19 mouse cellular contexts compared by ENCODE assay signal in genomic region chr9:111234701-111235100, GRCm38 (mm10). TPM values are rescaled to one million over a fixed set of nuclear protein-coding genes. Genes with fewer than 3 reads are reported as not detected.
A peak's percentile ranks its signal among the peaks of the same experiment; 100 is the strongest.
DNase-seq lines count a peak whose midpoint lies in the region; ATAC-seq and TF ChIP-seq lines count a peak whose summit lies in the region.
"Had no signal": no experiment of that assay in that cellular context is flagged by ENCODE, and none has a peak within 500 bp of the region (broad histone marks: within the 10 kb centered on the region; RNA-seq: fewer than 3 reads in every experiment).

No protein-coding gene starts in this region.

- DNase-seq in gastrocnemius, adult 2 months: no peak
- DNase-seq in gastrocnemius, postnatal 10 days: no peak
- DNase-seq in liver, embryonic 14.5 days (ENCODE audit: low read depth in 3 of 3, low spot score in 3 of 3): no peak
- no peak for DNase-seq in liver, embryonic 11.5 days (ENCODE audit: low spot score)
- DNase-seq in 3T3-L1 (ENCODE audit: low read depth, low spot score): peak; percentile 12
- peak; percentile 21 for DNase-seq in ES-E14 (ENCODE audit: low read depth, low spot score)
- no peak for DNase-seq in frontal cortex, postnatal 36 days (ENCODE audit: low spot score in 2 of 2)
- DNase-seq: cerebellum, adult 11 months; cerebellum, postnatal 36 days; heart, adult 11 months; midbrain, embryonic 14.5 days; spleen, adult 18-20 months had no signal

- no peaks in the 10 kb centered on the region for H3K27me3 ChIP-seq in liver, embryonic 14.5 days (ENCODE audit: control insufficient read depth, insufficient read depth, low read length)
- H3K27me3 ChIP-seq in liver, embryonic 11.5 days (replicated peaks; ENCODE audit: control insufficient read depth, insufficient read depth, low read length): no peaks in the 10 kb centered on the region
- H3K27me3 ChIP-seq: forebrain, embryonic 15.5 days; kidney, embryonic 15.5 days had no signal

- H3K27ac ChIP-seq in gastrocnemius, adult 2 months: no peak overlapping the region
- no peak overlapping the region for H3K27ac ChIP-seq in liver, embryonic 14.5 days
- H3K27ac ChIP-seq in liver, embryonic 11.5 days (ENCODE audit: low read depth, low read length): no peak overlapping the region
- H3K27ac ChIP-seq in ES-E14 (ENCODE audit: insufficient read depth, low read depth, low read length, poor library complexity, severe bottlenecking): no peak overlapping the region
- H3K27ac ChIP-seq: embryonic facial prominence, embryonic 10.5 days; forebrain, embryonic 15.5 days; kidney, embryonic 15.5 days; left cerebral cortex, adult 2 months; limb, embryonic 10.5 days had no signal

- intact Hi-C loops in gastrocnemius, adult 2 months (cut with DNase I): no loop called here

- H3K4me1 ChIP-seq in liver, embryonic 14.5 days (replicated peaks; ENCODE audit: control insufficient read depth in 2 of 2, insufficient read depth in 2 of 2, low read length in 1 of 2): no peaks in the 10 kb centered on the region
- no peaks in the 10 kb centered on the region for H3K4me1 ChIP-seq in liver, embryonic 11.5 days (replicated peaks; ENCODE audit: control insufficient read depth, insufficient read depth, low read length)
- no peaks in the 10 kb centered on the region for H3K4me1 ChIP-seq in ES-E14 (ENCODE audit: control insufficient read depth in 2 of 2, insufficient read depth in 2 of 2, low read length in 2 of 2, poor library complexity in 1 of 2)
- H3K4me1 ChIP-seq: embryonic facial prominence, embryonic 10.5 days; forebrain, embryonic 15.5 days; kidney, embryonic 15.5 days; limb, embryonic 10.5 days had no signal

- TF ChIP-seq EP300 in liver, embryonic 14.5 days (IDR thresholded peaks at IDR 0.05; ENCODE audit: low read depth): no peak

- no peak overlapping the region for H3K4me3 ChIP-seq in gastrocnemius, adult 2 months
- no peak overlapping the region for H3K4me3 ChIP-seq in liver, embryonic 14.5 days (ENCODE audit: insufficient read depth in 1 of 2, low read depth in 2 of 2, low read length in 2 of 2)
- no peak overlapping the region for H3K4me3 ChIP-seq in liver, embryonic 11.5 days (ENCODE audit: low read depth, low read length)
- H3K4me3 ChIP-seq in ES-E14 (ENCODE audit: insufficient read depth in 1 of 2, low read depth in 1 of 2, low read length in 2 of 2, poor library complexity in 1 of 2, severe bottlenecking in 1 of 2): no peak overlapping the region
- H3K4me3 ChIP-seq: embryonic facial prominence, embryonic 10.5 days; erythroblast, embryonic 14.5 days; forebrain, embryonic 15.5 days; kidney, embryonic 15.5 days; left cerebral cortex, adult 2 months; limb, embryonic 10.5 days had no signal

- H3K4me2 ChIP-seq in liver, embryonic 14.5 days (ENCODE audit: low read depth): no peak overlapping the region
- H3K4me2 ChIP-seq in liver, embryonic 11.5 days: no peak overlapping the region
- H3K4me2 ChIP-seq: forebrain, embryonic 15.5 days; kidney, embryonic 15.5 days had no signal

- H3K36me3 ChIP-seq in liver, embryonic 14.5 days (replicated peaks; ENCODE audit: control insufficient read depth, insufficient read depth, low read depth): peaks cover 62% of the 10 kb centered on the region
- peaks cover 54% of the 10 kb centered on the region for H3K36me3 ChIP-seq in liver, embryonic 11.5 days (ENCODE audit: control insufficient read depth, insufficient read depth, low read length)
- H3K36me3 ChIP-seq in ES-E14 (ENCODE audit: control insufficient read depth, insufficient read depth, low read length, poor library complexity, severe bottlenecking): peaks cover 41% of the 10 kb centered on the region

- H3K9ac ChIP-seq in liver, embryonic 14.5 days (replicated peaks): no peak overlapping the region
- H3K9ac ChIP-seq in liver, embryonic 11.5 days (ENCODE audit: low read depth, low read length): no peak overlapping the region
- no peak overlapping the region for H3K9ac ChIP-seq in ES-E14 (ENCODE audit: insufficient read depth, low read depth, low read length, poor library complexity, severe bottlenecking)
- H3K9ac ChIP-seq: forebrain, embryonic 15.5 days; kidney, embryonic 15.5 days had no signal

- in situ Hi-C loops in ES-E14 (cut with MboI; ENCODE audit: low sequenced_read_pairs in 2 of 2, unreplicated experiment in 2 of 2): no loop called here

- TF ChIP-seq CTCF in gastrocnemius, adult 2 months (IDR thresholded peaks at IDR 0.05): peak; percentile 11; the same call in 1 of the 2 replicates
- peak; percentile 55 for TF ChIP-seq CTCF in liver, embryonic 14.5 days (IDR thresholded peaks at IDR 0.05; ENCODE audit: low read depth)

- WGBS in liver, embryonic 14.5 days (ENCODE audit: insufficient replicate concordance): 84% methylated on average over 9 of the region's 9 CpGs
- 89% methylated on average over 9 of the region's 9 CpGs for WGBS in liver, embryonic 11.5 days

- no peak for ATAC-seq in liver, embryonic 14.5 days (ENCODE audit: insufficient read depth)
- no peak for ATAC-seq in liver, embryonic 11.5 days (replicated peaks; ENCODE audit: low FRiP score)
- ATAC-seq in erythroblast, adult 5-6 weeks (replicated peaks; ENCODE audit: low FRiP score, poor library complexity, severe bottlenecking): no peak
- ATAC-seq: forebrain, embryonic 15.5 days had no signal

- H3K9me3 ChIP-seq in liver, embryonic 14.5 days (ENCODE audit: control insufficient read depth, low read length): no peaks in the 10 kb centered on the region
- H3K9me3 ChIP-seq in liver, embryonic 11.5 days (ENCODE audit: control insufficient read depth, low read length): no peaks in the 10 kb centered on the region
- no peaks in the 10 kb centered on the region for H3K9me3 ChIP-seq in ES-E14 (ENCODE audit: control insufficient read depth, insufficient read depth, low read depth, low read length)
- H3K9me3 ChIP-seq: embryonic facial prominence, embryonic 10.5 days; forebrain, embryonic 15.5 days; kidney, embryonic 15.5 days; limb, embryonic 10.5 days had no signal

TF ChIP-seq in ES-E14, 5 proteins besides CTCF, POLR2A, EP300 and RAD21:
- TF ChIP-seq HCFC1 (IDR thresholded peaks at IDR 0.05; ENCODE audit: borderline replicate concordance, insufficient read depth, low read length) (no peak), MAFK (IDR thresholded peaks at IDR 0.05; ENCODE audit: insufficient read depth, low read depth, low read length) (peak; percentile 84; the same call in 1 of the 2 replicates), ZC3H11A (IDR thresholded peaks at IDR 0.05; ENCODE audit: borderline replicate concordance, low read depth, low read length) (no peak)
TF ChIP-seq in ES-E14: peak in this region for 1.

RNA-seq across cellular contexts. Expression of gene Mlh1, which starts 36.9 kb away (rescaled TPM):
- 1 to 10 TPM; 5.1 to 6.4 TPM for total RNA-seq in gastrocnemius, adult 2 months (2021)
- 10 to 100 TPM; 11.1 to 17.8 TPM for total RNA-seq in gastrocnemius, postnatal 10 days (2021)
- polyA plus RNA-seq in liver, embryonic 14.5 days (2012; rRNA removed): 12.5 and 17.8 TPM in 2 replicates
- polyA plus RNA-seq in liver, embryonic 14.5 days (2014; fragmentation: Nextera tagmentation; extraction: Ambion mirVana): 20.1 and 24.2 TPM in 2 replicates
- 50.2 and 52.4 TPM in 2 replicates for polyA plus RNA-seq in liver, embryonic 11.5 days (2014; fragmentation: Nextera tagmentation; extraction: Ambion mirVana)
- total RNA-seq in ES-E14 (2012; rRNA removed): 27.8 and 35.0 TPM in 2 replicates
- total RNA-seq in erythroblast, adult 5-6 weeks (2015; ENCODE audit: low replicate concordance): 7.9 and 23.6 TPM in 2 replicates
- 11.8 and 18.4 TPM in 2 replicates for total RNA-seq in erythroblast, adult 5-6 weeks (2017; ENCODE audit: low replicate concordance)

RNA-seq across cellular contexts. Expression of gene Epm2aip1, which starts 37.0 kb away (rescaled TPM):
- 10 to 100 TPM; 21.1 to 24.7 TPM for total RNA-seq in gastrocnemius, adult 2 months (2021)
- 10 to 100 TPM; 26.8 to 29.9 TPM for total RNA-seq in gastrocnemius, postnatal 10 days (2021)
- polyA plus RNA-seq in liver, embryonic 14.5 days (2012; rRNA removed): 7.8 and 9.0 TPM in 2 replicates
- polyA plus RNA-seq in liver, embryonic 14.5 days (2014; fragmentation: Nextera tagmentation; extraction: Ambion mirVana): 7.8 and 8.1 TPM in 2 replicates
- 21.7 and 24.5 TPM in 2 replicates for polyA plus RNA-seq in liver, embryonic 11.5 days (2014; fragmentation: Nextera tagmentation; extraction: Ambion mirVana)
- total RNA-seq in ES-E14 (2012; rRNA removed): 9.4 and 9.6 TPM in 2 replicates
- total RNA-seq in erythroblast, adult 5-6 weeks (2015; ENCODE audit: low replicate concordance): 12.3 and 13.6 TPM in 2 replicates
- total RNA-seq in erythroblast, adult 5-6 weeks (2017; ENCODE audit: low replicate concordance): 15.4 and 21.2 TPM in 2 replicates

Comparison
In these comparisons a context has a peak if more than half of its experiments do, and no peak if none do; other contexts are left out.
1. DNase-seq: peak in 3T3-L1 (single experiment) and ES-E14 (single experiment); none in gastrocnemius, adult 2 months (single experiment), gastrocnemius, postnatal 10 days (single experiment), liver, embryonic 14.5 days (0 of 3), liver, embryonic 11.5 days (single experiment) and frontal cortex, postnatal 36 days (0 of 2).